Mouse (Mus musculus) testis, postnatal 14 days (tissue): Measurements from ENCODE around the gene Esp6.
"Not testable (repeated sequence)": the region's sequence is repeated elsewhere in the genome, so short reads cannot be mapped to it uniquely, and the experiment has no call there.

Source experiments
- DNase-seq: peaks from one replicate; pipeline ENCODE4 v3.0.0; 2021; ENCODE audit warnings: low spot score

The Esp6 gene

GRCm38 (mm10) chr17:40561207-40561606 lies at the start of gene Esp6:
Gene Esp6, plus strand, starts transcription at chr17:40561507.
- no peak for DNase-seq

- DNase-seq = no peak
Measured at GRCm38 (mm10) chr17:40519818-40520217, 41.5 kb upstream of the Esp6 start, which contains the start of gene Esp8. Gene Esp8, plus strand, starts transcription at chr17:40520022.

- DNase-seq = no peak
Measured at GRCm38 (mm10) chr17:40529813-40530212, 31.5 kb upstream of the Esp6 start.

GRCm38 (mm10) chr17:40531147-40531546 lies 30.2 kb upstream of the Esp6 start:
- no peak for DNase-seq

GRCm38 (mm10) chr17:40547005-40547404 lies 14.3 kb upstream of the Esp6 start:
- not testable (repeated sequence) for DNase-seq

GRCm38 (mm10) chr17:40553470-40553869 lies 7.8 kb upstream of the Esp6 start:
- DNase-seq = no peak

- not testable (repeated sequence) for DNase-seq
Measured at GRCm38 (mm10) chr17:40583906-40584305, 22.6 kb downstream of the Esp6 start.

- DNase-seq = no peak
Measured at GRCm38 (mm10) chr17:40591297-40591696, 30.0 kb downstream of the Esp6 start.

- no peak for DNase-seq
Measured at GRCm38 (mm10) chr17:40598294-40598693, 37.0 kb downstream of the Esp6 start, which contains the start of gene Esp4. Gene Esp4, plus strand, starts transcription at chr17:40598594.
